Mouse (Mus musculus): ENCODE measurements around the gene Ran.

DNA sequence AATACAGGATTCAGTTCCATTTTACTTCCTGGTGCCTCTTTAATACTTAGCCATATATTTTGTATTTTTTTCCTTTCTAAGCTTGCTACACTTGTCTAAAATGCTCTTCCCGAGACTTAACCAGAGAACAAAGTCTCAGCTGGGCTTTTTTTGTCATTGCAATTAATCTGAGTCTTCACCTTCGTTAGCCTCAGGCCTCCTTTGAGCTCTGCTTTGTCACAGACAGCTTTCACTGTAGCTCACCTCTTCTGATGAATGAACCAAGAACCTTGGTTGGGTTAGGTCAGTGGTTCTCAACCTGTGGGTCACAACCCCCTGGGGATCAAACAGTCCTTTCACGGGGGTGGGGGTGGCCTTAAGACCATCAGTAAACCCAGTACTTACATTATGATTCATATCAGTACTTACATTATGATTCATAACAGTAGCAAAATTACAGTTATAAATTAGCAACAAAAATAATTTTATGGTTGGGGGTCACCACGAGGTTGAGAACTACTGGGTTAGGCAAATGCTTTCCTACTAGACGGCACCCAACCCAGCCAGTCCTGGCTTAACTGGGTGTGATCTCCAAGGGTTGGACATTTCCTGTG, 9.4 kb downstream of the Ran start:
- TF ChIP-seq GATA1 (IDR thresholded peaks at IDR 0.05; ENCODE audit: borderline replicate concordance, low read length) (no peak), FLI1 (IDR thresholded peaks at IDR 0.05; ENCODE audit: low read length) (no peak)

Measured in megakaryocyte, embryonic 14.5 days (primary cell).